Mouse (Mus musculus) G1E (cell line): Measurements from ENCODE around the gene Ptprt.

Experiments
- CTCF ChIP-seq: IDR thresholded peaks from 2 replicates; pipeline ENCODE4 v1.5.1; 2012; ENCODE audit warnings: low read depth, low read length, inconsistent platforms, mixed read lengths
- GATA1 ChIP-seq: IDR thresholded peaks from 2 replicates; pipeline ENCODE4 v1.6.1; 2012; ENCODE audit warnings: borderline replicate concordance, low read length, inconsistent platforms, mixed read lengths
- POLR2AphosphoS5 ChIP-seq: IDR thresholded peaks from 2 replicates; pipeline ENCODE4 v1.6.1; 2012; ENCODE audit warnings: low read depth, low read length, inconsistent platforms; ENCODE audit not compliant: insufficient replicate concordance

DNA sequence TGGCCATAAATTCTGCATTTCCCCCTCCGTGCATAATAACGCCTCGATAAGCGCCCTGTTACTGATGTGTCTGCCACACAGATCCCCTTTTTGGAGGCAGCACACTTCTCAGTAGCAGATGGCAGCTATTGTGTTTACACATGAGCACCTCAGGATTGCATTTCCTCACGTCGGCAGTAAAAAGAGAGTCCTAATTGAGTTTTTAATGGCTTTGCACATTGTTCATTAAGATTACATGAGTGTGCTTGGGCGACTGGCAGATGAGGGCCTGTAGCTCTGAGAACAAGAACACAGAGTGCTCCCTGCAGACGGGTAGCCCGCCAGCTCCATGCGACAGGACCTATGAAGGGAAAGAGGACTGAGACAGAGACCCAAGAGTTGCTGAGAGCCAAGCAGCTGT lies 378.8 kb downstream of the Ptprt start:
- no peak for TF ChIP-seq GATA1
- no peak for TF ChIP-seq CTCF
- no peak for TF ChIP-seq POLR2AphosphoS5
